Mouse (Mus musculus): Measurements from ENCODE around the gene Opn3.

The Opn3 gene

GRCm38 (mm10) chr1:175692246-175692996, at the start of gene Opn3, which contains the start of gene Chml:
Gene Opn3, minus strand, starts transcription at chr1:175692776.
Gene Chml, minus strand, starts transcription at chr1:175692901.
- DNase-seq (ENCODE audit: low read depth), result peak; percentile 98

GRCm38 (mm10) chr1:175725771-175726170, 33.2 kb upstream of the Opn3 start:
- DNase-seq (ENCODE audit: low read depth), result no peak

- DNase-seq (ENCODE audit: low read depth), result no peak
These were observed 24.3 kb upstream of the Opn3 start for GRCm38 (mm10) chr1:175716832-175717231.

GRCm38 (mm10) chr1:175712338-175712909, 19.8 kb upstream of the Opn3 start:
- DNase-seq (ENCODE audit: low read depth), result no peak

- no peak for DNase-seq (ENCODE audit: low read depth)
These were observed 15.4 kb upstream of the Opn3 start for GRCm38 (mm10) chr1:175708013-175708412.

- no peak for DNase-seq (ENCODE audit: low read depth)
These were observed 15.0 kb upstream of the Opn3 start for GRCm38 (mm10) chr1:175707599-175707998.

GRCm38 (mm10) chr1:175701145-175701544, 8.6 kb upstream of the Opn3 start:
- DNase-seq (ENCODE audit: low read depth), result no peak

GRCm38 (mm10) chr1:175699796-175700195, 7.2 kb upstream of the Opn3 start:
- no peak for DNase-seq (ENCODE audit: low read depth)

GRCm38 (mm10) chr1:175699375-175699774, 6.8 kb upstream of the Opn3 start:
- no peak for DNase-seq (ENCODE audit: low read depth)

GRCm38 (mm10) chr1:175698293-175698692, 5.7 kb upstream of the Opn3 start, which contains the start of gene Wdr64:
Gene Wdr64, plus strand, starts transcription at chr1:175698593.
- no peak for DNase-seq (ENCODE audit: low read depth)

- peak; percentile 6 for DNase-seq (ENCODE audit: low read depth)
These were observed 919 bp upstream of the Opn3 start for GRCm38 (mm10) chr1:175693429-175693960.

GRCm38 (mm10) chr1:175692997-175693361, 403 bp upstream of the Opn3 start:
- no peak for DNase-seq (ENCODE audit: low read depth)

- no peak for DNase-seq (ENCODE audit: low read depth)
These were observed 810 bp downstream of the Opn3 start for GRCm38 (mm10) chr1:175691686-175692245.

GRCm38 (mm10) chr1:175680995-175681394, 11.6 kb downstream of the Opn3 start:
- DNase-seq (ENCODE audit: low read depth), result no peak

GRCm38 (mm10) chr1:175677459-175677858, 15.1 kb downstream of the Opn3 start:
- DNase-seq (ENCODE audit: low read depth), result no peak

GRCm38 (mm10) chr1:175675116-175675515, 17.5 kb downstream of the Opn3 start:
- no peak for DNase-seq (ENCODE audit: low read depth)

- DNase-seq (ENCODE audit: low read depth), result no peak
These were observed 18.8 kb downstream of the Opn3 start for GRCm38 (mm10) chr1:175673563-175674325.

- no peak for DNase-seq (ENCODE audit: low read depth)
These were observed 20.9 kb downstream of the Opn3 start for GRCm38 (mm10) chr1:175671626-175672025.

- no peak for DNase-seq (ENCODE audit: low read depth)
These were observed 22.5 kb downstream of the Opn3 start for GRCm38 (mm10) chr1:175670042-175670441.

GRCm38 (mm10) chr1:175669456-175669855, 23.1 kb downstream of the Opn3 start:
- no peak for DNase-seq (ENCODE audit: low read depth)

GRCm38 (mm10) chr1:175668666-175669405, 23.7 kb downstream of the Opn3 start:
- DNase-seq (ENCODE audit: low read depth), result no peak

GRCm38 (mm10) chr1:175659900-175660299, 32.7 kb downstream of the Opn3 start:
- DNase-seq (ENCODE audit: low read depth), result no peak

Measured in c-Kit-positive CD71-negative TER-119-negative erythroid progenitor cells, embryonic 14.5 days (primary cell).